Mouse (Mus musculus): ENCODE results near the gene Arhgdib.

- TF ChIP-seq CTCF (IDR thresholded peaks at IDR 0.05; ENCODE audit: extremely low read depth, insufficient read length, insufficient replicate concordance, low read depth, low read length) (no peak), POLR2A (IDR thresholded peaks at IDR 0.05; ENCODE audit: low read depth, low read length) (no peak)
These were observed 57.7 kb downstream of the Arhgdib start for GRCm38 (mm10) chr6:136883961-136884360.
